Mouse (Mus musculus) ES-E14 (cell line): ENCODE results near the gene Snapin.

ENCODE experiments used
- CHD2 ChIP-seq: IDR thresholded peaks from 2 replicates; pipeline ENCODE4 v1.6.1; 2014; ENCODE audit warnings: mild to moderate bottlenecking, low read depth, low read length, inconsistent platforms
- HCFC1 ChIP-seq: IDR thresholded peaks from 2 replicates; pipeline ENCODE4 v1.6.1; 2012; ENCODE audit warnings: low read length, inconsistent platforms, borderline replicate concordance; ENCODE audit not compliant: insufficient read depth
- MAFK ChIP-seq: IDR thresholded peaks from 2 replicates; pipeline ENCODE4 v1.6.1; 2014; ENCODE audit warnings: mild to moderate bottlenecking, low read depth, low read length, inconsistent platforms; ENCODE audit not compliant: insufficient read depth
- ZC3H11A ChIP-seq: IDR thresholded peaks from 2 replicates; pipeline ENCODE4 v1.6.1; 2012; ENCODE audit warnings: low read depth, mild to moderate bottlenecking, inconsistent platforms, low read length, borderline replicate concordance
- ZNF384 ChIP-seq: IDR thresholded peaks from 2 replicates; pipeline ENCODE4 v1.6.1; 2012; ENCODE audit warnings: low read depth, low read length, inconsistent platforms

- TF ChIP-seq MAFK (no peak), ZC3H11A (no peak), CHD2 (no peak), ZNF384 (no peak), HCFC1 (no peak)
Observed at GRCm38 (mm10) chr3:90459727-90460126, 31.1 kb downstream of the Snapin start.
